Mouse (Mus musculus) gastrocnemius, adult 8-10 months (tissue): Measurements from ENCODE around the gene Pcgf1. TPM values are rescaled to one million over a fixed set of nuclear protein-coding genes. Genes with fewer than 3 reads are reported as not detected.

ENCODE experiments used
- DNase-seq, 2 experiments: peaks; one replicate each; pipeline ENCODE4 v3.0.0; 2022; ENCODE audit warnings: low spot score in 2 of 2
- total RNA-seq, 4 experiments: library from RNA; stranded (reverse); gene quantifications; 2 replicates each; pipeline ENCODE4 v1.2.4; 2022

Gene Pcgf1
- total RNA-seq, 4 experiments from 2014 or later, result 6.2 to 9.4 (median 7.5) TPM

DNA sequence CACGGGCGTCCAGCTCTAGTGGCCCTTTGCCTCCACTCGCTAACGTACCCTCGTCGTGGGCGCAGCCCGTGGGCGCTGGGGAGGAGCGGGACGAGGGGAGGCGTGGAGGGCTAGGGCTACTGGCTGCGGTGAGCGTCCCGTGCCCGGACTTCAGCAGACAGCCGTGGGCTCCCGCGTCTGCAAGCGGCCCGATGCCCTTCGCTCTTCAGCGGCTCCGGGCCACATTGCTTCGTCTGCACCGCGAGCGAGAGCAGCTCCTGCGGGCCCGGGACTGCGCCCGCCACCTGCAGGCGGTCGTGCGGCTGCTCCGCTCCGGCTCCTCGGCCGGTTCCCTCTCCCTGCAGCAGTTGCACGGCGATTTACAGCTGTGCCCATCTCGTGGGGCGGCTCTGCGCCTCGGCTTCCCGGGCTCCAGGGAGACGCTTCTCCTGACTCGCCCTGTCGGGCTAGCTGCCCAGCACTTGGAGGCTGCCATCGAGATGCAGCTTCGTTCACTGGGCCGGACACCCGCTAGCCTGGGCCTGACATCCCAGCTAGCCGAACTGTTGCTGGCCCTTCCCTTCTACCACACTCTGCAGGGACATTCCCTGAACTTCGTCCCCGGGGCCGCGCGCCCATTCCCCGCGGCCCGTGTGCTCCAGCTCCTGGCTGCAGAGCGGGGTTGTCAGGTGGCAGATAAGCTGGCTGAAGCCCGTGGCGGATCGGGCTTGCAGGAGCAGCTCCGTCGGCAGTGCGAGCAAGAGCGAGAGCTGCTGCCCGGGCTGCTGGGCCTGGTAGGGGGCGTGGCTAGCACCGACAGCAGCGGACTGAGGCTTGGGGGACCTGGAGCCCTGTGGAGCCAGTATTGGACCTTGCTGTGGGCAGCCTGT, 24.3 kb downstream of the Pcgf1 start:
- peak in 1 of 2 experiments; percentile 36 for DNase-seq

DNA sequence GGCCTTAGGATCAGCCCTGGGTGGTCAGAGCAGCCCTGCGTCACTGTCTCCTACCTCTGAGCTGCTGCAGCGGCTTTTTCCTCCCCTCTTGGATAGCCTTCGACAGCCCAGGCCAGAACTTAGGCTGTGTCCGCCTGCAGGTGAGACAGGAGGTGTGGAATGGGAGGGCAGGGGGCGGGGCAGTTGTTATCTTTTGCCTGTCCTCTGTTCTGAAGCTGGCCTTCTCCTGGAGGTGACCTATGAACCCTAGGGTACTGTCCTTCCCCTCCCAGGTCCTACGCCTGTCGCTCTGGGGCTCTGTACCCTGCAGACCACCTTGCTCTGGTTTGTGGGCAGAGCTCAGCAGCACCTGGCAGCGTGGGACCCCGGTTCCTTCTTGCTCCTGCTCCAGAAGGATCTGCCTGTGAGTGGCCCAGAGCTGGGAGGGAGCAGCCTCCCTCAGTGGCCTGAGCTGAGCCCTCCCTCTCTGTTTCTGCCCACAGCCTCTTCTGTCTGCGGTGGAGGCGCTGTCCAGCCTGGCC, 25.5 kb downstream of the Pcgf1 start:
- DNase-seq, result no peak

DNA sequence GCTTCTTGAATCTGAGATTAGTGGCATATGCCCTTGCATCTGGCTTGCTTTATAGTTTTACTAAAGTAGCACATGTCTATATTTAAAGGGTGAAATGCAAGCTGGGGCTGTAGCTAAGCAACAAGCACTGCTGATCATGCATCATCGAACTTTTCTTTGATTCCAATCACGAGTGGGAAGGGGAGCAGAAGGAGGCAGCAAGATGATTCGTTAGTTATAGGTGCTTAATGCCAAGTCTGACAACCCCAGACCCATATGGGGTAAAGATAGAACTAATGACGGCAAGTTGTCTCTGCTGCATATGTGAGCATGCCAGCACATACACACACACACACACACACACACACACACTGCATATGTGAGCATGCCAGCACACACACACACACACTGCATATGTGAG, 26.5 kb downstream of the Pcgf1 start:
- DNase-seq, result no peak

DNA sequence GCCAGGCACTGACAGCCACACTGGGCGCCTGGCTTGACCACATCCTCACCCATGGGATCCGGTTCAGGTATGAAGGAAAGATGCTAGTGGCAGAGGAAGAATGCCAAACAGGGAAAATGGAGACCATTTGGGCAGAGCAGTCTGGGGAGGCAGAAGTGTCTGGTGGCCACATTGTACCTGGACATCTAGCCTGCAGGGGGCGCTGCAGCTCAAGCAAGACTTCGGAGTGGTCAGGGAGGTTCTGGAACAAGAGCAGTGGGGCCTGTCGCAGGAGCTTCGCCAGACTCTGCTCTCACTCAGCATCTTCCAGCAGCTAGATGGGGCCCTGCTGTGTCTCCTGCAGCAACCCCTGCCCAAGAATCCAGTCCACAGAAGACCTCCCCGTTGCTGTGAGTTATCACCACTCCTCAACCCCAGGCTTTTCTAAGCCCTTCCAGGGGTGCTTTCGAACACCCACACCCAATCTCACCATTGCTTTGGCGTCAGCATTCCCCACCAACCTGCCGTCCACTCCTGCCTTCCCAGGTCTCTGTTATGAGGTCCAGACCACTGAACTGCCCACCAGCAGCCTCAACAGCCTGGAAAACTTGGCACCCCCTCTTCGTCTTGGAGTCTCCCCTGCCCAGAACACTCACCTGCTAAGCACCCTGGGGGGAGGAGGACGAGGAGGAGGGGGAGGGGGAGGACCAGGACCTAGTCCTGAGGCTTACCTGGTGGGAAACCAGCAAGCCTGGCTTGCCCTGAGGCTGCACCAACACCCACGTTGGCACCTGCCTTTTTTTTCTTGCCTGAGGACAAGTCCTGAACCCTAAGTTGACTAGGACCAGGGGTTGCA, 30.1 kb downstream of the Pcgf1 start:
- peak in 1 of 2 experiments; percentile 69 for DNase-seq

DNA sequence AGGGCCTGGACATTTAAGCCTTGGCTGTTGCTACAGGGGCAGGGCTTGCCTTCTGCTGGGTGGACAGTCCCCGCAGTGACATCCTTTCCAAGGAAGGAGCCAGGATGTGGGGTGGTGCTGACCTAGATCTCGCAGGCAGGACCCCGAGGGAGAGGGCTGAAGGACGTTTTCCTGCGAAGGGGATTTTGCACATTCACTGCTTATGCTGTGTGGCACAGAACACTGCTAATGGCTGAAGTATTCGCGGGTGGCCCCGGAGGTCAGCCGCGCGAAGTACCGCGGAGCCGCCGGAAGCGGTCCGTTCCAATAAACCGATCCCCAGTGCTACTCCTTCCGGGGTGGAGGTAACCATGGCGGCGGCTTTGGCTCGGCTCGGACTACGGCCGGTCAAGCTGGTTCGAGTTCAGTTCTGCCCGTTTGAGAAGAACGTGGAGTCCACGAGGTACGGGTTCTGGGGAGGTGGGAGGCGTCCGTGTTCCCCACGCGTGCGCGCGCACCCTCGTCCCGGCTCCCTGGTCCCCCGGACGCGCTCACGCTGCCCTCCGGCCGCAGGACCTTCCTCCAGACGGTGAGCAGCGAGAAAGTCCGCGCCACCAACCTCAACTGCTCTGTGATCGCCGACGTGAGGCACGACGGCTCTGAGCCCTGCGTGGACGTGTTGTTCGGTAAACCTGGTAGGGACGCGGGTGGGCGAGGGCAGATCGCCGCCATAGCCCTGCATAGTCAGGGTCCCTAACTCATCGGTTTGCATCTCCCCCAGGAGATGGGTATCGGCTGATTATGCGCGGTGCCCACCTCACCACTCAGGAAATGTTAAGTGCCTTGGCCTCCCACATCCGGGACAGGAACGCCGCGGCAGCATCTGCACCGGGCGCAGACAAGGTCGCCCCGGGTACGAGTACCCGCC, 31.3 kb downstream of the Pcgf1 start, which contains the start of gene Mrpl53:
Mrpl53 (plus strand) TSS at position 279 of the 907 bp plus-strand sequence.
- peak; percentile 65 to 75 for DNase-seq

DNA sequence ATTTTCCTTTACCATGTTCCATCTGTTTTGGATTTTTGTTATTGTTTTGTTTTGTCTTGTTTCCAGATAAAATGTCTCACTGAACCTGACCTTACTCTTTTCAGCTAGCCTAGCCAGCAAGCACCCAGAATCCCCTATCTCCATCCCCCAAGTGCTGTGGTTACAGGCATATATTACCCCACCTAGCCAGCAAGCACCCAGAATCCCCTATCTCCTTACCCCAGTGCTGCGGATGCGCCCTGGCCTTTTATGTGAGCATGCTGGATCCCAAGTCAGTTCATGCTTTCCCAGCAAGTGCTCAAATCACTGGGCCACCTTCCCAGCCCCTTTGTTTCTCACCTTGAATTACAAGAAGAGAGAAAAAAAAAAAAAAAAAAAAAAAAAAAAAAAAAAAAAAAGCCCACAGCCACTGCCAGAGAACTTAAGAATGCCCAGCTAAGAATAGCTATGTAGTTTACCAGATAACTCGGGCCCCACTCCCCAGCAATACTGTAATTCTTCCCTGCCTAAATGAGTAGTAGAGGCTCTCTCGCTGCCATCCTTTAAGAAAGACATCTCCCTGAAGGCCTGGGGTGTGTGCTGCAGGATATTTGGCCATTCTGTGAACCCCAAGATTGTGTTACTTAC, 34.0 kb downstream of the Pcgf1 start:
- no peak for DNase-seq

DNA sequence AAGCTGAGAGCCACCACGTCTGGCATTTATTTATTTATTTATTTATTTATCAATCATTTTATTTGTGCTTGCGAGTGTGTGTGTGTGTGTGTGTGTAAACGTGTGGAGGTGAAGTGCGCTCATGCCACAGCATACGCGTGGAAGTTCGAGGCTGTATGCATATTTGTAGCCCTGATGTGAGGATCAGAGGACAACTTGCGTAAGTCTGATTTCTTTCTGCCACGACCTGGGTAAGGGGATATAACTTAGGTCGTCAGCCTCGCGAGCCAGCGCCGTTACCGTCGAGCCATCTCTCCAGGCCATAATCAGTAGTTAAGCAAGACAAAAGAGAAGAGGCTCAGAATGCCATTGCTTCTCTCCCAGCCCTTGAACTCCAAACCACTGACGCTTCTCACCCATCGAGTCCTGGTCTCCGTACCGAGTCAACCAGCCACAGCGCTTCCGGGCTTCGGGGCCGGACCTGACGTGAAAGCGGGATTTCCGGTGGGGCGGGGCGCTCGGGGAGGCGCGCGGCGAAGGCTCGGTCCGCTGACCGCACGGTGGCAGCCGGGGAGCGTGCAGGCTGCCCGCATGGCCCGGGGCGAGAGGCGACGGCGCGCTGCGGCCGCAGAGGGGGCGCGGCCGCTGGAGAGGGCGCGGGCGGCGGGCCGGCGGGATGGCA, 37.5 kb downstream of the Pcgf1 start, which contains the start of gene Mogs:
Mogs (plus strand) TSS at position 486 of the 661 bp plus-strand sequence.
- peak; percentile 87 for DNase-seq

DNA sequence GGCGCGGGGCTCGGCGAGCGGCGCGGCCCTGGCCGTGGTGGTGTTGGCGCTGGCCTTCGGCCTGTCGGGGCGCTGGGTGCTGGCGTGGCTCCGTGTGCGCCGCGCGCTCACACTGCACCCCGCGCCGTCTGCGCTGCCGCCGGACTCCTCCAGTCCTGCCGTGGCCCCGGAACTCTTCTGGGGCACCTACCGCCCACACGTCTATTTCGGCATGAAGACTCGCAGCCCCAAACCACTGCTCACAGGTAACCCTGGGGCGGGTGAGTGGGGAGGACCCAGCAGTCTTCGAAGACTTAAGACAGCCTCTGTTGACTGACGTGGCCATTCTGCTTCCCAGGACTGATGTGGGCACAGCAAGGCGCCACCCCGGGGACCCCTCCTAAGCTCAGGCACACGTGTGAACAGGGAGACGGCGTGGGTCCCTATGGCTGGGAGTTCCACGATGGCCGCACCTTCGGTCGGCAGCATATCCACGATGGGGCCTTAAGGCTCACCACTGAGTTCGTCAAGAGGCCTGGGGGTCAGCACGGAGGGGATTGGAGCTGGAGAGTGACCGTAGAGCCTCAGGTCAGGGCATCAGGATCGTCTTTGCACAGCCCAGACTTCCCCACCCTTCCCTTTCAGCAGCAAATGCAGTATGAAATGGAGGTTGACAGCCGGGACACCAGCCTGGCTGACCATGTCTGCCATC, 38.2 kb downstream of the Pcgf1 start:
- DNase-seq, result no peak

DNA sequence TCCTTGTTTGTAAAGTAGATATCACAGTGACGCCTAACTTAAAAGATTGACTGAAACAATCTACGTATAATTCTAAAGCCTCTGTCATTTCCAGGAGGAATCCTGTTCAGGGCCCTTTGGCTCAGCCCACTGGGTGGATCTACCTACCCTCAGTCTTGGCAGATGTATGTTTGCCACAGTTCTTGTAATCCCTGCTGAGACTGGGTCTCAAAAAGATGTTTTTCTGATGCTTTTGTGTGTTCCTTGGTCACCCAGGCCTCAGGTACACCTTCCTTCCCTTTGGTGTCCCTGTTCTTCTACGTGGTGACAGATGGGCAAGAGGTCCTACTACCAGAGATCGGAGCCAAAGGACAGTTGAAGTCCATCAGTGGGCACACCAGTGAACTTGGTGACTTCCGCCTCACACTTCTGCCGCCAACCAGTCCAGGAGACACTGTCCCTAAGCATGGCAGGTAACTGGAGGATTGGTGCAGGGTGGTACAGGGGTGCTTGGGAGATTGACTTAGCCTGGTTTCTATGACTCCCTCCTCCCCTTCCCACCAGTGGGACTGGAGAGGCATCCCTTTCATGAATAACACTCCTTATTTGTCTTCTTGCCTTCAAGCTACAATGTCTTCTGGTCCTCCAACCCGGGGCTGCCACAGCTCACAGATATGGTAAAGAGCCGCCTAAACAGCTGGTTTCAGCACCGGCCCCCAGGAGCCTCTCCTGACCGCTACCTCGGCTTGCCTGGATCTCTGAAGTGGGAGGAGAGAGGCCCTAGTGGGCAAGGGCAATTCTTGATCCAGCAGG, 38.9 kb downstream of the Pcgf1 start:
- DNase-seq, result no peak

DNA sequence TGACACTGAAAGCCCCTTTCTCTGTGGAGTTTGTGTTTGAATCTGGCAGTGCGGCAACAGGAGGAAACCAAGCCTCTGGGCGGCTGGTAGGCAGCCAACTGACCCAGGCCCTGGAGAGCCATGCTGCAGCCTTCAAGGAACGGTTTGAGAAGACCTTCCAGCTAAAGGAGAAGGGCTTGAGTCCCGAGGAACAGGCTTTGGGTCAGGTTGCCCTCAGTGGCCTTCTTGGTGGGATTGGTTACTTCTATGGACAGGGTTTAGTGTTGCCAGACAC, 39.4 kb downstream of the Pcgf1 start:
- no peak for DNase-seq

DNA sequence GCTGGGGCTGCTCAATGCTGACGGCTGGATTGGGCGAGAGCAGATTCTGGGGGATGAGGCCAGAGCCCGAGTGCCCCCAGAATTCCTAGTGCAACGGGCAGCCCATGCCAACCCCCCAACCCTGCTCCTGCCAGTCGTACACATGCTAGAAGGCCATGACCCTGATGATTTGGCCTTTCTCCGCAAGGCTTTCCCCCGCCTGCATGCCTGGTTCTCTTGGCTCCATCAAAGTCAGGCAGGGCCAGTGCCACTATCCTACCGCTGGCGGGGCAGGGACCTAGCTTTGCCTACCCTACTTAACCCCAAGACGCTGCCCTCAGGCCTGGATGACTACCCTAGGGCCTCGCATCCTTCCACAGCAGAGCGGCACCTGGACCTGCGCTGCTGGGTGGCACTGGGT, 39.9 kb downstream of the Pcgf1 start:
- no peak for DNase-seq

DNA sequence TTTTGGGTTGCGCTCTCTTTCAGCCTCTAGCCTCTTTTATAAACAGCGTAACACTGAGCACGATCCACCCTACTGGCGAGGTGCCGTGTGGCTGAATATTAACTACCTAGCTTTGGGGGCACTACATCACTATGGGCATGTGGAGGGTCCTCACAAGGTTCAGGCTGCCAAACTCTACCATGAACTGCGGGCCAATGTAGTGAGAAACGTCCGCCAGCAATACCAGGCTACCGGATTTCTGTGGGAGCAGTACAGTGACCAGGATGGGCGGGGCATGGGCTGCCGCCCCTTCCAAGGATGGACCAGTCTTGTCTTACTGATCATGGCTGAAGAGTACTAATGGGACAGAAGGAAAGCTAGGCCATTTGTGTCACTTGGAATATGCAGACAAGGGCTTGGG, 40.7 kb downstream of the Pcgf1 start:
- no peak for DNase-seq

DNA sequence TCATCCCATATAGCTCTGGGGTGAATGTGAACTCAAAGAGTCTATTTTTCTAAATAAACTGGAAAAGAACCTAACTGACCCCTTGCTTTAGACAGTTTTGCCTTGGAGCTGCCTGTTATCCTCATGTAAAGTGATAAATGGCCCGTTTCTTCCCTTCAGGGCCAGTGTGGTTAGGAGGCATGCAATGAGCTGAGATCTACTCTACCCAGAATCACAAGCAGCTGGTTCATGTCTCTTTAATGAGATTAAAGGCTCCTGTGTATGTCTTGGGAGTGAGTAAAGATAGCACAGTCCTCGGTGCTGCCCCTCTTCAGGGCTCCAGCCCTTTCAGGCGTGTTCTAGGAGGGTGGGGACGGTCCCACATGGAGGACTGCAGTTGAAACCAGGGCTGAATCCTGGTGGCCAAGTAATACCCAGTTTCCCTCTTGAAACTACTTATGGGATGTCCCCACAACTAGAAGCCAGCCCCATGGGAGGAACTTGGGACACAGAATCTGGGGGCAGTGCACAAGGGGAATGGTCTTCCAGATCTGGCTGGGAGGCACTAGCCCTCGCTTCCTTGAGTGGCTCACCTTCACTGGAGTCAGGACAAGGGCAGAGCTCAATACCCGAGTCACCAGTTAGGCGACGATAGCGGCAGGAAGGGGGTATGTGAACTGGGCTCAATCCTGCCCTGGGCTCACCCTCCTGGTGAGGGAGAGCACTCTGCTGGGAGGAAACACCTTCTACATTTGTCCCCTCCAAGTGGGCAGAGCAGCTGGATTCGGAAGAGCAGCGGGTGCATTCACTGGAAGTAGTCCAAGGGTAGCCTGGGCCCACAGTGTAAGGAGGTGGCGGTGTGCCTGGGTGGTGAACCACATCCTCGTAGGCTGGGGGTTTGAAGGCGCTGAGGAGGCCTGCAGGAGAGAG, 41.4 kb downstream of the Pcgf1 start:
- DNase-seq, result no peak

DNA sequence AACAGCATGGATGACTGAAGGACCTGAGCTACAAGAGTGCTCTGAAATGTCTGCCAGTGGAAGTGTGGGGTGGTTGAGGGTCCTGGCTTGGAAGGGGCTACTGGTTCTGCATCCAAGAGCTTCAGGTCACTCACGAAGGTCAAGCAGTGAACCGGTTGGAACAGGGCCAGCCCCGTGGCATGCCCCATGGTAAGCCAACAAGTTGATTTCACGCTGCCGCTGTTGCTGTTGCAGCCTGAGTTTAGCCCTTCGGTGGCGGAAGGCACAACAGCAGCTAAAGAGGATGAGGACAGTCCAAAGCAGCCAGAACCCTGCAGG, 42.0 kb downstream of the Pcgf1 start:
- DNase-seq, result no peak

DNA sequence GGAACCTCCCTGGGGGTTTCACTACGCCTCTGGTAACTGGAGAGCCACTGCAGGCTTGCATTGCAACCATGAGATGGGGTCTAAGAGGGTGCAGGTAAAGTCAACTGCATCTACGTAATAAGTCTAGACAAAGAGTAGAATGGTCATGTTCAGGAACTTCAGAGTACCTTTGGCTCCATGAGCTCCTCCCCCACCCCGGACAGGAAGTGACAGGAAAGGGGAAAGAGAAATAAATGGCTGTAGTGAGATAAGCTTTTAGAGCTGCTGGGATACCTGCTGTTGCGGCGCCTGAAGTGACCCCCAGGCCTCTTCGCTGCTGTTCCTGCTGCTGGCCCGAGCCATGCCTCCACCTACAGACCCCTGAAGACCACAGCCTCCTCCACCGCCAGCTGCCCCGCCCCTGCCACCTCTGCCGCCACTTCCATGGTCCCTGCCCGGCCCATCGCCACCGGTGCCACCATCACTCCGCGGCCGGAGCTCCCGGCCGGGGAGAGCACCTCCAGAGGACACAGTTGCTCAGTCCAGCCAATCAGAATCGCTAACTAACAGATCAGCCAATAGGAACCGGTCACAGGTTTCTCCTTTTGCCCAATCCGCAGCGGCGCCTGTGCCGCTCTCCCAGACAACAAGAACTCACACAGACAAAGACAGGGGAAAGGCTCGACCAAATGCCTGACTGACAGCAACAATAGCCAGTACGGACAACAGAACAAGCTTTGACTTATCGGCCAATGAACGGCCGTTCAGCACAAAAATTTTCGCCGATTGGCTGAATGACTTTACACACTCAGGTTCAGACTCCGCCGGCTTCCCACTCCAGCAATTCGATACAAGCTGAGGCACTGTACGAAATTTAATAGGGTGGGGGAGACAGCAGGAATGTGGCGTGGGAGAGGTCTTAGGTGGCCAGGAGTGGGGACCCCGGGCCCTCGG, 43.5 kb downstream of the Pcgf1 start, which contains the start of gene Wbp1:
Wbp1 (minus strand) TSS at position 630 of the 933 bp plus-strand sequence.
- DNase-seq, result peak; percentile 86 to 94

DNA sequence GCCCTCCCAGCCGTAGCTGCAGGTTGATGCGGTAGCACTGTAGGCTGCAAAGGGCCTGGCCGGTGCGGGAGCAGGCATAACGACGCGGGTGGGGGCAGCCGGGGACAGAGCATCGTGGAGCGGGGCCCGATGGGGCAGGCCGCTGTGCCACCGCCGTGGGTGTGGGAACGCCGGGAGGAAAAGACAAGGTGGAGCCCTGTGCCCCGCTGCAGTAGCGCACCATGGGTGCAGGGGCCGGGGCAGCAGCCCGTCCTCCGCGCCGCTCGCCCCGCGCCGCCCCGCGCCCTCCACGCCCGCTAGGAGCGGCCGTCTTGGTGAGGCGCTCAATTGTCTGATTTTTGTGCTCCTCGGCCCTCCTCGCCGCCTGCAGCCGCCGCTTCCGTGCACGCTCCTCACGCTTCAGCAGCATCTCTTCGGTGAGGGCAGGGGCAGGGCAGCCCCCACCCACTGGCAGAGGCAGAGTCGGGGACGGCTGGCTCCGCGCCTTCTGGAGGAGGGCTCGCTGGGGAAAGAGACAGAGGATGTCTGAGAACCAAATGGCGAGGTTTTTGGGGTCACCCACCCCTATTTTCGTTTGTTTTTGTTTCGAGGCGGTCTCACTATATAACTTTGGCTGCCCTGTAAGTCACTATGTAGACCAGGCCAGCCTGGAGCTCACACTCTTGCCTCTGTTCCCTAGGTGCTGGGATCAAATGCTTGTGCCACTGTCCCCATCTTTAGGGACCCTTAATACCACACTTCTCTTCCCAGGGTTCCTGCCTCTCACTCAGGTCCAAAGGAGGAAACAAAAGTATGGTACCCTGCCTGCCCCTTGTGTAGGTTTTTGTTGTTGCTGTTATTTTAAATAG, 44.4 kb downstream of the Pcgf1 start:
- DNase-seq, result no peak
